Mouse (Mus musculus): ENCODE data around the gene Ficd. TPM values are rescaled to one million over a fixed set of nuclear protein-coding genes. Genes with fewer than 3 reads are reported as not detected.

The Ficd gene
- polyA plus RNA-seq, 1 experiment from 2014 or later: 7.8 TPM

DNA sequence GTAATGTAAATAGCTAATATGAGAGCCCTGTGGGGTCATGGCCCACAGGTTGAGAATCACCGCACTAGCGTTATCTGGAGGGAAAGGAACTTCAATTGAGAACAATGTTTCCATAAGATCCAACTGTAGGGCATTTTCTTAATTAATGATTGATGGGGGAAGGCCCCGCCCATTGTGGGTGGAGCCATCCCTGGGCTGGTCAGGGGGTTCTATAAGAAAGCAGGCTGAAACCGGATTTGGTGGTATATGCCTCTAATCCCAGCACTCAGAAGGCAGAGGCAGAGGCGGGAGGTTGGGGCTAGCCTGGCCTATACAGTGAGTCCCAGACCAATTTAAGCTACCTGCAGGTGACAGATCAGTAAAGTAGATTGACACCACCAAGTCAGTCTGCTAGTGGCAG lies 1.2 kb upstream of the Ficd start:
- 72% methylated on average over 5 of the region's 5 CpGs for WGBS
- H3K4me3 ChIP-seq: no peak overlapping the region
- ATAC-seq (ENCODE audit: low FRiP score): no peak
- no peak overlapping the region for H3K4me2 ChIP-seq (replicated peaks)
- 0 out of 2 replicates have a peak overlapping the region, but pooled peaks have one; percentile 94 for H3K27ac ChIP-seq
- H3K36me3 ChIP-seq: peaks cover 20% of the 10 kb centered on the region
- H3K9me3 ChIP-seq (replicated peaks): no peaks in the 10 kb centered on the region
- H3K4me1 ChIP-seq: peaks cover 20% of the 10 kb centered on the region
- H3K27me3 ChIP-seq: no peaks in the 10 kb centered on the region
- no peak overlapping the region for H3K9ac ChIP-seq

DNA sequence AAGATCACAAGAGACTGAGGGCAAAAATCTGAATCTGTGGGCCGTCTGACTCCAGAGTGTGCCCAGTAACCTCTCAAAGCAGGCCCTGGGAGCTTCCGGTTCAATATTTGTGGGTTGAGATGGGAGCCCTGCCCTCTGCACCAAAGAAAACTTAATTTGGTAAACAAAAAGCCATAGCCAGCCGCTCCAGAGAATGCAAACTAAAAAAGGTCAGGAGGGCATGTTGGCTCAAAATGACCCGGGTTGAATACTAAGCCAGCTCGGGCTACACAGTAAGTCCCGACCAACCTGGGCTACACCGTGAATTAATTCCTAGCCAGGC lies 619 bp upstream of the Ficd start:
- Histone ChIP-seq H3K36me3 (peaks cover 21% of the 10 kb centered on the region), H3K4me1 (peaks cover 20% of the 10 kb centered on the region), H3K27ac (peak overlapping the region; percentile 94), H3K4me3 (peak overlapping the region; percentile 53), H3K4me2 (replicated peaks) (peak overlapping the region; percentile 67), H3K9ac (peak overlapping the region; percentile 40; the same call in 1 of the 2 replicates), H3K27me3 (no peaks in the 10 kb centered on the region), H3K9me3 (replicated peaks) (no peaks in the 10 kb centered on the region)
- no peak for ATAC-seq (ENCODE audit: low FRiP score)
- 30% methylated on average over 7 of the region's 7 CpGs for WGBS

DNA sequence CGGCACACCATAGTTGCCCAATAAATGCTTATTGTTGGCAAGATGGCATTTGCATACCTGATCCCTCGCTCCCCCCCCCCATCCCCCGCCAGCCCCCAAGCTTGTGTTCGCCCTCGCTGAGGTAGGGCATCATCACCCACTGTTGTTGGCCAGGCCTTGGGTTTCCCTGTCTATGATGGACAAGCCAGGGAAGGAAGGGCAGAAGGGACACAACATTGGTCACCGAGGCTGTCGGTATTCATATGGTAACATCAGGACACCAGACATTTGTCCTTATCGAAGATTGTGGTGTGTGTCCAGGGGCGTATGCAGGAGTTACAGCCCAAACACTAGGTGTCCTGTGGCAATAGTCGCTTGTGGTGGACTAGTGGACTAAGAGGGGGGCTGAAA lies 505 bp downstream of the Ficd start:
- peaks cover 31% of the 10 kb centered on the region for H3K36me3 ChIP-seq
- 6% methylated on average over 10 of the region's 10 CpGs for WGBS
- peak; percentile 7; the same call in 1 of the 2 replicates for ATAC-seq (ENCODE audit: low FRiP score)
- H3K4me1 ChIP-seq: peaks cover 15% of the 10 kb centered on the region
- no peaks in the 10 kb centered on the region for H3K27me3 ChIP-seq
- H3K9ac ChIP-seq: peak overlapping the region; percentile 63
- H3K27ac ChIP-seq: peak overlapping the region; percentile 94
- H3K9me3 ChIP-seq (replicated peaks): no peaks in the 10 kb centered on the region
- H3K4me2 ChIP-seq (replicated peaks): peak overlapping the region; percentile 67
- peak overlapping the region; percentile 53 for H3K4me3 ChIP-seq

DNA sequence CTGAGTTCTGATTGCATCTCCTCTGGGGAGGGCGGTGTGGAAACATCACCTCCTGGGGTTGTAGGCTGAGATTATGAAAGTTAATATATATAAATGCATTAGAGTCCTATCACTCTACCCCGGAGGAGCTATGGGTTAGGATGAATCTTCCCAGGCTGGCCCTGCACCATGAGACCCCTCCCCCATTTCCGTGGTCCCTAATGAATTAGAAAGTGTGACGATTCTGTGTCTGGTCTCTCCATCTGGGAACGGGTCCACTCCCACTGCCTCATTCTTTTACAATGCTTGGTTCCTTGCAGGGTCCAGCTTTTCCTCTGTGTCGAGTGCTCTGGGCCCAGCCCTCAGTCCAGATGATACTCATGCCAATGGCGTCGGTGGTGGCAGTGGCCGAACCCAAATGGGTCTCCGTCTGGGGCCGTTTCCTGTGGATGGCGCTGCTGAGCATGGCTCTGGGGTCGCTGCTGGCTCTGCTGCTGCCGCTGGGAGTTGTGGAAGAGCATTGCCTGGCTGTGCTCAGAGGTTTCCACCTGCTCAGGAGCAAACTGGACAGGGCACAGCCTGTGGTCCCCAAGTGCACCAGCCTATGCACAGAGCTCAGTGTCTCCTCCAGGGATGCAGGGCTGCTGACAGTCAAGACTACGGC lies 1.0 kb downstream of the Ficd start:
- ATAC-seq (ENCODE audit: low FRiP score): no peak
- Histone ChIP-seq H3K4me2 (replicated peaks) (peak overlapping the region; percentile 67), H3K4me1 (peaks cover 15% of the 10 kb centered on the region), H3K4me3 (peak overlapping the region; percentile 53), H3K36me3 (peaks cover 36% of the 10 kb centered on the region), H3K9me3 (replicated peaks) (no peaks in the 10 kb centered on the region), H3K9ac (peak overlapping the region; percentile 63), H3K27ac (peak overlapping the region; percentile 94), H3K27me3 (no peaks in the 10 kb centered on the region)
- 38% methylated on average over 15 of the region's 15 CpGs for WGBS

- no peak for ATAC-seq (ENCODE audit: low FRiP score)
- Histone ChIP-seq H3K27ac (no peak overlapping the region), H3K36me3 (peaks cover 47% of the 10 kb centered on the region), H3K4me3 (no peak overlapping the region), H3K9ac (no peak overlapping the region), H3K27me3 (no peaks in the 10 kb centered on the region), H3K4me2 (replicated peaks) (no peak overlapping the region), H3K9me3 (replicated peaks) (no peaks in the 10 kb centered on the region), H3K4me1 (peaks cover 15% of the 10 kb centered on the region)
- WGBS: 92% methylated on average over 11 of the region's 11 CpGs
Observed at GRCm38 (mm10) chr5:113737607-113738237, 2.1 kb downstream of the Ficd start.

DNA sequence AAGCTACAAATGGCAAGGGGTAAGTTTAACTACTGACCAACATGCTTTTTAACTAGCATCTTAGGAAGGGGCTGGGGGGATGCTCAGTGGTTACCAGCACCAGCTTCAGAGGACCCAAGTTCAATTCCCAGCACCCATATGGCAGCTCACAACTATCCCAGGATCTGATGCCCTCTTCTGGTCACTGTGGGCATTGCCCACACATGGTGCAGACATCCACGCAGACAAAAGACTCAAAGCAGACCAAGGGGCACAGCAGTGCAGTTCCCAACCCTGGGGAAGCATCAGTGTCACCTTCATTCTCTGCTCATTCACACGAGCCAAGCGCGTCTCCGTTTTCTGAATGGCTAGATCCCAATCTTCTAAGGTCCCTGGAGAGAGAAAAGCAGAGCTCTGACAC lies 12.0 kb downstream of the Ficd start:
- Histone ChIP-seq H3K4me1 (no peaks in the 10 kb centered on the region), H3K36me3 (peaks cover 99% of the 10 kb centered on the region), H3K9me3 (replicated peaks) (0 out of 2 replicates have a peak, but pooled peaks cover 4% of the 10 kb centered on the region), H3K4me2 (replicated peaks) (no peak overlapping the region), H3K27ac (no peak overlapping the region), H3K9ac (no peak overlapping the region), H3K4me3 (no peak overlapping the region), H3K27me3 (no peaks in the 10 kb centered on the region)
- ATAC-seq (ENCODE audit: low FRiP score): no peak
- 91% methylated on average over 5 of the region's 5 CpGs for WGBS

DNA sequence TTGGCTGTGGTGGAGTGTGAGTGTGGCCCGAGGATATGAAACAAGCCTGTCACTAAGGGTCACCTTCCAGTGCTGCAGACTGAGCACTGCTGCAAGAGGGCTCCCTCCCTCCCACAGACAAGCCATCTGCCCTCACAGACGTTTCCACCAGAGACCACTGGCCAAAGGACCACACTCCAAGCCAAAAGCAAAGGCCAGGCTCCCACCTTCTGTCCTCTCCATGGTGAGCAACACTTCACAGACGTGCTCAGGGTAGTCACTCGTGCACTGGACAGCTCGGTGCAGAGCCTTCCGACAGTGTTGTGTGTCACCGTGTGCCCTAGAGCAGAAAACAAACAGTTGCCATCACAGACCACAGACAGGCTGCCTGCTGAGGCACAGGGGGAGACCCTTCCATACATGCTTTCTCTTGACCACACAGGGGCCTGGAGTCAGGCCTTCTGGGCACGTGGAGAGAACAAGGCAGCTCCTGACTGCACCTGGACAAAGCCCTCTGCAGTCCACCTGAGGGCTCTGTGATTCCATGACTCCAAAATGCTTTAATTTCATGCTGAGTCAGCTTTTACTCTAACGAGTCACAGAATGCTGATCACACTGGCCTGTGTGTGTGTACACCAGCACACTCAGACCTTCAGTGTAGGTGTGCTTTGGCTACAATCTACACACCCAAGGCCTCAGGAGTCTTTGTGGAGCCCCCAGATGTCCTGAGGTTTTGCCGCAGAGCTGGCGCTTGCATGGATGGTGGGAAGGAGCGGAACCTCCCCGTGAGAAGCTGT lies 13.1 kb downstream of the Ficd start:
- no peak overlapping the region for H3K9ac ChIP-seq
- no peaks in the 10 kb centered on the region for H3K27me3 ChIP-seq
- peaks cover 99% of the 10 kb centered on the region for H3K36me3 ChIP-seq
- H3K9me3 ChIP-seq (replicated peaks): 0 out of 2 replicates have a peak, but pooled peaks cover 4% of the 10 kb centered on the region
- H3K4me1 ChIP-seq: no peaks in the 10 kb centered on the region
- H3K4me2 ChIP-seq (replicated peaks): no peak overlapping the region
- H3K27ac ChIP-seq: no peak overlapping the region
- H3K4me3 ChIP-seq: no peak overlapping the region
- WGBS: 93% methylated on average over 13 of the region's 13 CpGs
- no peak for ATAC-seq (ENCODE audit: low FRiP score)

GRCm38 (mm10) chr5:113751521-113752157 lies 16.0 kb downstream of the Ficd start:
- Histone ChIP-seq H3K9ac (no peak overlapping the region), H3K27ac (no peak overlapping the region), H3K9me3 (replicated peaks) (no peaks in the 10 kb centered on the region), H3K36me3 (peaks cover 99% of the 10 kb centered on the region), H3K27me3 (no peaks in the 10 kb centered on the region), H3K4me1 (no peaks in the 10 kb centered on the region), H3K4me2 (replicated peaks) (no peak overlapping the region), H3K4me3 (no peak overlapping the region)
- ATAC-seq (ENCODE audit: low FRiP score): no peak
- WGBS: 91% methylated on average over 9 of the region's 9 CpGs

DNA sequence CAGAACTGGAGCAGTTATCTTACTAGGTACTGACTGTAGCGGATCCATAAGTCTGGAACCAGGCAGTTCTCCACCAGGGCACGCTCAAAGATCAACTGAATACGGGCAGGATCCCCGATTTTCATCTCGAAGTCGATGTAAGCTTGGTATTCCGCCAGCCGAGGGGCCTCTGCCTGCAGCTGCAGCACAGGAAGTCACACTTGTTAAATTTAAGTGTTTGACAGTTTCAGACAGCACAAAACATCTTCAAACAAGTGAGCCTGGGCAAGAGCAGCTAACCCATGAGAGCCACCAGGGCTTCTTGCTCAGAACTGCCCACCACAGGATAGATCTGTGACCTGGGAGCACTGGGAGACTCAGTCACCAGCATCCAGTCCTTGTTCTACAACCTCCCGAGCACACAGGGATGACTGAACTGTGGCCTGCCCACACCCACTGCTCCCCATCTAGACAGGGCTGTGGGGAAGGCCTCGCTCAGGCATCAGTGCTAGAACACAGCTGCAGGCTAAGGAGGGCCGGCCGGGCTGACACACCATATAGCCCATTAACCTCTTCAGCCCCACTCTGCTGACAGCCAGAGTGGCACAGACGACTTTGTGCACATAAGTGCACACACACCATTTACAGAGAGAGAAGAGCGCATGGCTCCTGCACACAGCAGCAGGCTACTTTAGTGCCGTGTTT lies 19.9 kb downstream of the Ficd start:
- 91% methylated on average over 15 of the region's 15 CpGs for WGBS
- Histone ChIP-seq H3K36me3 (peaks cover 100% of the 10 kb centered on the region), H3K27me3 (no peaks in the 10 kb centered on the region), H3K9ac (no peak overlapping the region), H3K4me2 (replicated peaks) (no peak overlapping the region), H3K27ac (no peak overlapping the region), H3K4me3 (no peak overlapping the region), H3K9me3 (replicated peaks) (no peaks in the 10 kb centered on the region), H3K4me1 (no peaks in the 10 kb centered on the region)
- ATAC-seq (ENCODE audit: low FRiP score): no peak

DNA sequence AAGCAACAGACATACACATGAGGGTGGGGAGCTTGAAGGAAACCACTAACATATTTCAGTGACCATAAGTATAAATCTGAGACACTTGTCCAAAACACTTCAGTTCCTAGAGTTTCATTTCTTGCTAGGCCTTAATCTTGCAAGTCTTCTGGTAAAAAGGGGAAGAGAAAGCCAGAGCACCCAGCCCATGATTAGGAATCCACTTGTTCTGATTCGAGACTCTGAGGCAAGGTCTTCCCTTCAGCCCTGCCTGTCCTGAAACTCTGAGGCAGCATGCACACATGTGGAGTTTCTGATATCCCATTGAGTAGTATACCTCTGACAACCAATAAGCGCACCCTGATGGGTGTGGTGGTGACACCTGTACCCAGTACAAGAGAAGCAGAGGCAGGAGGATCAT lies 26.0 kb downstream of the Ficd start:
- no peak overlapping the region for H3K9ac ChIP-seq
- WGBS: 93% methylated on average over 2 of the region's 2 CpGs

GRCm38 (mm10) chr5:113764426-113764825 lies 28.8 kb downstream of the Ficd start:
- H3K4me2 ChIP-seq (replicated peaks): no peak overlapping the region
- no peaks in the 10 kb centered on the region for H3K9me3 ChIP-seq (replicated peaks)
- no peak for ATAC-seq (ENCODE audit: low FRiP score)
- peaks cover 88% of the 10 kb centered on the region for H3K36me3 ChIP-seq
- H3K27me3 ChIP-seq: no peaks in the 10 kb centered on the region
- H3K4me1 ChIP-seq: peaks cover 4% of the 10 kb centered on the region
- H3K27ac ChIP-seq: no peak overlapping the region
- no peak overlapping the region for H3K9ac ChIP-seq
- 94% methylated on average over 7 of the region's 7 CpGs for WGBS
- H3K4me3 ChIP-seq: no peak overlapping the region

More for the DNA sequence above, 26.0 kb downstream of the Ficd start:
- Histone ChIP-seq H3K9me3 (replicated peaks) (no peaks in the 10 kb centered on the region), H3K27me3 (no peaks in the 10 kb centered on the region), H3K36me3 (peaks cover 88% of the 10 kb centered on the region), H3K4me3 (no peak overlapping the region), H3K4me2 (replicated peaks) (no peak overlapping the region), H3K4me1 (no peaks in the 10 kb centered on the region), H3K27ac (no peak overlapping the region)
- no peak for ATAC-seq (ENCODE audit: low FRiP score)

All from hindbrain, embryonic 12.5 days (tissue).